Mouse (Mus musculus): ENCODE data around the gene N4bp1. TPM values are rescaled to one million over a fixed set of nuclear protein-coding genes. Genes with fewer than 3 reads are reported as not detected.

N4bp1 gene
- total and polyA plus RNA-seq, 3 experiments, result 12.2 to 15.6 (median 12.8) TPM

DNA sequence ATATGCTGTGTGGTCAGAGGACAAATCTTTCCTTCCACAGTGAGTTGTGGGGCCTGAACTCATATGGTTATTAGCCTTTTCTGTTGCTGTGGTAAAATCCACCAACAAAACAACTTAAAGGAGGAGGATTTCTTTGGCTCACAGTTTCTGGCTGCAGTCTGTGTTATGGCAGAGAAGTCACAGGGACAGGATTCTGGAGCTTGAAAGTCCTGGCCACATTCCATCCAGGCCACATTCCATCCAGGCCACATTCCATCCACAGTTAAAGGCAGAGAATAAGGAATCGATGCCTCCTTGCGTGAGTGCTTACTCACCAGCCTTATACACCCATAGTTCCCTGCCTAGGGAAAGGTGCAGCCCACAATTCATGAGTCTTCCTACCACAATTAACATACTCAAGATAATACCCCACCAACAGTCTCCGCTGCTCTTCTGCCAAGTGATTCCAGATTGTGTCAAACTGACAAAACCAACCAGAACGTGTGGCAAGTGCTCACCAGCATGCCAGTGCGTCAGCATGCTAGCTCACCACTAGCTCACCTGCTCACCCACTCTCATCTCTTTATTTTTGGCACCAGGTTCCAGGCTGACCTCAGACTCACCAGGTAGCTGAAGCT is 38.3 kb upstream of the N4bp1 start:
- H3K27me3 ChIP-seq (replicated peaks), result no peaks in the 10 kb centered on the region
- H3K9me3 ChIP-seq (replicated peaks; ENCODE audit: low read length), result no peaks in the 10 kb centered on the region
- in situ Hi-C loops (cut with MboI; ENCODE audit: low pct_ligation_motif_present, low pct_unique_long_range_greater_than_20kb, low sequenced_read_pairs), result loop anchor here (25.0 kb wide), 1 partner anchor 1236 kb away; no protein-coding TSS in a partner anchor
- TF ChIP-seq SMC3 (IDR thresholded peaks at IDR 0.05; ENCODE audit: low read depth, low read length) (no peak), RCOR1 (conservative IDR thresholded peaks at IDR 0.05; ENCODE audit: low read depth, low read length) (no peak), MAX (IDR thresholded peaks at IDR 0.05; ENCODE audit: low read length) (no peak), RAD21 (IDR thresholded peaks at IDR 0.05; ENCODE audit: low read depth, low read length) (no peak), BHLHE40 (IDR thresholded peaks at IDR 0.05; ENCODE audit: low read depth, low read length) (no peak), NRF1 (IDR thresholded peaks at IDR 0.05; ENCODE audit: low read depth, low read length) (no peak), MYC (IDR thresholded peaks at IDR 0.05; ENCODE audit: low read depth, low read length) (no peak)
- H3K4me3 ChIP-seq (replicated peaks in 1 of 3; ENCODE audit: low read depth in 2 of 3, low read length in 2 of 3, poor library complexity in 1 of 3), result no peak overlapping the region
- no peak overlapping the region for H3K27ac ChIP-seq (ENCODE audit: insufficient read depth, low read depth)
- peaks cover 0 to 23% of the 10 kb centered on the region in 2 experiments; a peak in 2 of 4 replicates for H3K4me1 ChIP-seq (ENCODE audit: control insufficient read depth in 1 of 2, insufficient read depth in 2 of 2)
- no peak overlapping the region for H3K9ac ChIP-seq (ENCODE audit: insufficient read depth, low read depth)
- DNase-seq (ENCODE audit: extremely low read depth), result no peak
- H3K36me3 ChIP-seq (replicated peaks in 1 of 2; ENCODE audit: control insufficient read depth in 1 of 2, insufficient read depth in 1 of 2, low read length in 1 of 2), result no peaks in the 10 kb centered on the region
- H3K79me2 ChIP-seq (replicated peaks; ENCODE audit: control insufficient read depth, extremely low read depth, insufficient read depth, poor library complexity, severe bottlenecking), result no peaks in the 10 kb centered on the region
- dilution Hi-C loops (cut with MboI; ENCODE audit: extremely low pct_ligation_motif_present, extremely low pct_unique_long_range_greater_than_20kb, low sequenced_read_pairs), result no loop called here
- H3K4me2 ChIP-seq (ENCODE audit: insufficient read depth, low read depth, poor library complexity, severe bottlenecking), result no peak overlapping the region

DNA sequence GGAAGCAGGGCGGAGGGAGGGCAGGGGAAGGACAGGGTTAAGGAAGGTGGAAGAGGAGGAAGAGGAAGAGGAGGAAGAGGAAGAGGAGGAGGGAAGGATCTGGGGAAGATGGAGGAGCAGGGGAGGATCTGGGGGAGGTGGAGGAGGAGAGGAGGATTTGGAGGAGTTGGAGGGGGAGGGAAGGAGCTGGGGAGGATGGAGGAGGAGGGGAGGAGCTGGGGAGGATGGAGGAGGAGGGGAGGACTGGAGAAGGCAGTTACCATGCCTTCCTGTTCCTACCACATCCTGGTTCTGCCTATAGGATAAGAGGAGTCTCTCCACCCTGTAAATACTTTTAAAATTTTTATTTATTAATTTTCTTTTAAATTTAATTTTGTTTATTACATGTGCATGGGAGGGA is 37.6 kb upstream of the N4bp1 start:
- Histone ChIP-seq H3K4me2 (ENCODE audit: insufficient read depth, low read depth, poor library complexity, severe bottlenecking) (no peak overlapping the region), H3K27ac (ENCODE audit: insufficient read depth, low read depth) (no peak overlapping the region), H3K9me3 (replicated peaks; ENCODE audit: low read length) (no peaks in the 10 kb centered on the region), H3K9ac (ENCODE audit: insufficient read depth, low read depth) (no peak overlapping the region), H3K4me1 (ENCODE audit: control insufficient read depth in 1 of 2, insufficient read depth in 2 of 2) (peaks cover 0 to 23% of the 10 kb centered on the region in 2 experiments; a peak in 2 of 4 replicates), H3K36me3 (replicated peaks in 1 of 2; ENCODE audit: control insufficient read depth in 1 of 2, insufficient read depth in 1 of 2, low read length in 1 of 2) (no peaks in the 10 kb centered on the region), H3K27me3 (replicated peaks) (no peaks in the 10 kb centered on the region), H3K79me2 (replicated peaks; ENCODE audit: control insufficient read depth, extremely low read depth, insufficient read depth, poor library complexity, severe bottlenecking) (no peaks in the 10 kb centered on the region), H3K4me3 (replicated peaks in 1 of 3; ENCODE audit: low read depth in 2 of 3, low read length in 2 of 3, poor library complexity in 1 of 3) (no peak overlapping the region)
- no peak for DNase-seq (ENCODE audit: extremely low read depth)
- in situ Hi-C loops (cut with MboI; ENCODE audit: low pct_ligation_motif_present, low pct_unique_long_range_greater_than_20kb, low sequenced_read_pairs), result loop anchor here (25.0 kb wide), 1 partner anchor 1235 kb away; no protein-coding TSS in a partner anchor
- TF ChIP-seq JUND (conservative IDR thresholded peaks at IDR 0.05; ENCODE audit: low read depth, low read length), result no peak
- no peak for TF ChIP-seq GABPA (IDR thresholded peaks at IDR 0.05; ENCODE audit: insufficient replicate concordance, low read depth, low read length)
- no peak for TF ChIP-seq RCOR1 (conservative IDR thresholded peaks at IDR 0.05; ENCODE audit: low read depth, low read length)
- no peak for TF ChIP-seq CTCF (conservative IDR thresholded peaks at IDR 0.05 in 1 of 2, IDR thresholded peaks at IDR 0.05 in 1 of 2; ENCODE audit: low read depth in 2 of 2, low read length in 2 of 2)
- TF ChIP-seq POLR2AphosphoS2 (IDR thresholded peaks at IDR 0.05; ENCODE audit: low read depth, low read length), result no peak
- no peak for TF ChIP-seq NRF1 (IDR thresholded peaks at IDR 0.05; ENCODE audit: low read depth, low read length)
- TF ChIP-seq NELFE (IDR thresholded peaks at IDR 0.05; ENCODE audit: low read depth, low read length), result no peak
- TF ChIP-seq RAD21 (IDR thresholded peaks at IDR 0.05; ENCODE audit: low read depth, low read length), result no peak
- no peak for TF ChIP-seq EP300 (IDR thresholded peaks at IDR 0.05; ENCODE audit: low read length)
- no peak for TF ChIP-seq CHD2 (IDR thresholded peaks at IDR 0.05; ENCODE audit: low read length)
- TF ChIP-seq USF1 (IDR thresholded peaks at IDR 0.05; ENCODE audit: low read depth, low read length), result no peak
- no peak for TF ChIP-seq ZMIZ1 (IDR thresholded peaks at IDR 0.05; ENCODE audit: low read depth, low read length)
- no peak for TF ChIP-seq ZKSCAN1 (IDR thresholded peaks at IDR 0.05; ENCODE audit: borderline replicate concordance, low read depth, low read length)
- TF ChIP-seq IRF4 (IDR thresholded peaks at IDR 0.05; ENCODE audit: low read depth, low read length), result no peak
- dilution Hi-C loops (cut with MboI; ENCODE audit: extremely low pct_ligation_motif_present, extremely low pct_unique_long_range_greater_than_20kb, low sequenced_read_pairs), result no loop called here

Data from CH12.LX (cell line).